Mouse (Mus musculus) CH12.LX (cell line): ENCODE results near the gene Slc25a11.

Experiments used
- CTCF ChIP-seq, 2 experiments: IDR thresholded peaks in 1 of 2; conservative IDR thresholded peaks in 1 of 2; 2 replicates each; pipeline ENCODE4 v1.5.1; 2011 to 2012; ENCODE audit warnings: low read depth in 2 of 2, low read length in 2 of 2, improper control_type of control experiment in 1 of 2, inconsistent platforms in 1 of 2, mild to moderate bottlenecking in 1 of 2, moderate library complexity in 1 of 2
- MAZ ChIP-seq: IDR thresholded peaks from 2 replicates; pipeline ENCODE4 v1.6.1; 2012; ENCODE audit warnings: low read depth, mild to moderate bottlenecking, inconsistent platforms, low read length, improper control_type of control experiment, moderate library complexity
- NRF1 ChIP-seq: IDR thresholded peaks from 2 replicates; pipeline ENCODE4 v1.6.1; 2014; ENCODE audit warnings: low read depth, mild to moderate bottlenecking, inconsistent platforms, low read length, improper control_type of control experiment, moderate library complexity
- POLR2A ChIP-seq: IDR thresholded peaks from 2 replicates; pipeline ENCODE4 v1.6.1; 2011; ENCODE audit warnings: low read depth, mild to moderate bottlenecking, improper control_type of control experiment, low read length
- ZKSCAN1 ChIP-seq: IDR thresholded peaks from 2 replicates; pipeline ENCODE4 v1.6.1; 2012; ENCODE audit warnings: low read depth, inconsistent platforms, low read length, improper control_type of control experiment, borderline replicate concordance

DNA sequence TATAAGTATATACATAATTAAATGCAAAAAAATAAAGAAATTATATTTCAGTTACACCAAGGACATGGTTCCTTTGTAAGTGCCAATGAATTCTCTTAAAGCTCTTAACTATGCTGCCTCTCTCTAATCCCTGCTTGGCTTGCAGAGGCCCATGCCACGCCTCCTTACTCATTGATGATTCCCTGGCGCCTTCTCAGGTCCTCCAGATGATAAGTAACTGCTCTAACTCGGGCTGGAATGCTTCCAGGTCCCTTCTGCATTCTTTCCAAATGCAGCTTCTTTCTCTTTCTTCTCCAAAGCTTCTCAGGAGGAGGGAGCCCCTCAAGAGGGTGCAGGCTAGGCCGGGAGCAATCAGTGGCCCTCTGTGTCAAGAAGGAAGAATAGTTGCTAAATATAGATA lies 42.3 kb upstream of the Slc25a11 start:
- TF ChIP-seq POLR2A (no peak), CTCF (conservative IDR thresholded peaks at IDR 0.05 in 1 of 2, IDR thresholded peaks at IDR 0.05 in 1 of 2; ENCODE audit: low read depth in 2 of 2, low read length in 2 of 2) (no peak), NRF1 (no peak), ZKSCAN1 (no peak), MAZ (no peak)
